Comparison of ENCODE assay signal across 8 mouse cellular contexts in the genomic region with DNA sequence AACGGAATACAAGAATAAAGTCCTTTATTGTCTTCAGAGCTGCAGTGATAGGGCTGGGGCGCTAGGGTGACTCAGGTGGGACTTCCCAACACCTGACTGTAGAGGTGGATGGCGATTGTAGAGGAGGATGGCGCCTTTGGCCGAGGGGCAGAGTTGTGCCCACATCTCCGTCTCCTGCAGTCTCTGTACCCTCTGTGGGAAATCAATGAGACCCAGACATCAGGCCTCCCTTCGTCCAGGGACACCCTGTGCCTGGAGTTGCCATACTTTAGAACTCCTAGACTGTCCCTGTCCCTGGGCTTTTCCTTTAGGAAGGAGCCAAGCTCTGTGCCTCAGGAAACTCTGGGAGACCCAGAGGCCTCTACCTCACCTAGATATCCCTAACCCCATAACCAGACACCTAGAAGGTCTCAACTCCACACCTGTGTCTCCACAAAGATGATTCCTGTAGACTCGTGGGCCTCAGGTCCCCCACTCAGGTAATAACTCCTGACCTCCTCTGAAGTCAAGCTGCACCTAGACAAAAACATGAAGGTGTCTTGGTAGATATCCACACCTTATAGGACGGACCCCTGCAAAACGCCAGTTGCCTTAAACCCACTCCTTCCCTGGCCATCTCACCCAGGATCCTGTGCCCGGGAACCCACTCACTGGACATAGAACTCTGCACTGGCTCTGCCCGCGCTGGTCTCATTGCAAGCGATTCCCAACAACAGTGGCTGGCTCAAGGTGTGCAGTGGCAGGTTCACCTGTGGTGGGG. TPM values are rescaled to one million over a fixed set of nuclear protein-coding genes. Genes with fewer than 3 reads are reported as not detected.
A peak's percentile ranks its signal among the peaks of the same experiment; 100 is the strongest.
DNase-seq lines count a peak whose midpoint lies in the region; ATAC-seq and TF ChIP-seq lines count a peak whose summit lies in the region.

No protein-coding gene starts in this region.

- no peak for TF ChIP-seq POLR2A in bone marrow macrophage, adult 2 months (IDR thresholded peaks at IDR 0.05; ENCODE audit: borderline replicate concordance, low read depth, low read length)

- WGBS in heart, embryonic 13.5 days = 60% methylated on average over 14 of the region's 14 CpGs
- WGBS in heart, postnatal 0 days = 60% methylated on average over 14 of the region's 14 CpGs
- 61% methylated on average over 14 of the region's 14 CpGs for WGBS in midbrain, embryonic 11.5 days

- H3K9me3 ChIP-seq in heart, embryonic 13.5 days = no peaks in the 10 kb centered on the region
- no peaks in the 10 kb centered on the region for H3K9me3 ChIP-seq in heart, postnatal 0 days (replicated peaks; ENCODE audit: control insufficient read depth, low read length)
- H3K9me3 ChIP-seq in midbrain, embryonic 11.5 days (ENCODE audit: control insufficient read depth, low read length) = no peaks in the 10 kb centered on the region

- peaks cover 7% of the 10 kb centered on the region for H3K36me3 ChIP-seq in heart, embryonic 13.5 days
- peaks cover 3% of the 10 kb centered on the region; the same call in 1 of the 2 replicates for H3K36me3 ChIP-seq in heart, postnatal 0 days (replicated peaks; ENCODE audit: control insufficient read depth, insufficient read depth, low read length)
- H3K36me3 ChIP-seq in midbrain, embryonic 11.5 days (ENCODE audit: control insufficient read depth, insufficient read depth, low read length) = no peaks in the 10 kb centered on the region

- H3K9ac ChIP-seq in heart, embryonic 13.5 days = peak overlapping the region; percentile 86
- peak overlapping the region; percentile 50; the same call in 1 of the 2 replicates for H3K9ac ChIP-seq in heart, postnatal 0 days (replicated peaks; ENCODE audit: low read depth, low read length)
- H3K9ac ChIP-seq in midbrain, embryonic 11.5 days (ENCODE audit: low read length) = peak overlapping the region; percentile 41

- peak overlapping the region; percentile 64 for H3K4me3 ChIP-seq in heart, embryonic 13.5 days
- peak overlapping the region; percentile 53 for H3K4me3 ChIP-seq in bone marrow macrophage, adult 2 months (ENCODE audit: insufficient read depth, low read length)
- H3K4me3 ChIP-seq in heart, postnatal 0 days (ENCODE audit: low read depth, low read length) = peak overlapping the region; percentile 59
- H3K4me3 ChIP-seq in midbrain, embryonic 11.5 days (ENCODE audit: low read depth, low read length) = peak overlapping the region; percentile 52

- peaks cover 45% of the 10 kb centered on the region for H3K4me1 ChIP-seq in heart, embryonic 13.5 days
- H3K4me1 ChIP-seq in bone marrow macrophage, adult 2 months (ENCODE audit: control insufficient read depth, insufficient read depth, low read length) = peaks cover 14% of the 10 kb centered on the region
- peaks cover 26% of the 10 kb centered on the region for H3K4me1 ChIP-seq in heart, postnatal 0 days (ENCODE audit: control insufficient read depth, insufficient read depth)
- H3K4me1 ChIP-seq in midbrain, embryonic 11.5 days (ENCODE audit: control insufficient read depth, insufficient read depth, low read length) = peaks cover 22% of the 10 kb centered on the region

- H3K27ac ChIP-seq in heart, embryonic 13.5 days (replicated peaks) = peak overlapping the region; percentile 76
- H3K27ac ChIP-seq in bone marrow macrophage, adult 2 months (ENCODE audit: insufficient read depth, low read depth, low read length) = peak overlapping the region; percentile 12
- peak overlapping the region; percentile 79 for H3K27ac ChIP-seq in heart, postnatal 0 days (ENCODE audit: low read depth)
- H3K27ac ChIP-seq in midbrain, embryonic 11.5 days (ENCODE audit: low read depth, low read length) = no peak overlapping the region

- no peak for ATAC-seq in heart, embryonic 13.5 days (ENCODE audit: extremely low read depth, insufficient number of reproducible peaks, low FRiP score, low TSS enrichment)
- ATAC-seq in heart, postnatal 0 days (ENCODE audit: insufficient read depth, low read depth) = no peak
- no peak for ATAC-seq in midbrain, embryonic 11.5 days (ENCODE audit: low FRiP score)

- intact Hi-C loops in heart, postnatal 14 days (cut with DNase I) = no loop called here

- DNase-seq in heart, postnatal 14 days = no peak
- no peak for DNase-seq in heart, postnatal 0 days (ENCODE audit: low spot score)
- DNase-seq in midbrain, embryonic 11.5 days (ENCODE audit: low spot score, missing footprints) = no peak
- no peak for DNase-seq in ovary, postnatal 14 days (ENCODE audit: low spot score)
- DNase-seq in layer of hippocampus, postnatal 14 days (ENCODE audit: low spot score in 2 of 2) = no peak
- DNase-seq in gastrocnemius, postnatal 25 days = no peak

- no peak for TF ChIP-seq CTCF in bone marrow macrophage, adult 2 months (IDR thresholded peaks at IDR 0.05; ENCODE audit: low read depth, low read length)
- TF ChIP-seq CTCF in heart, postnatal 0 days (IDR thresholded peaks at IDR 0.05; ENCODE audit: low read depth) = no peak

- H3K4me2 ChIP-seq in heart, embryonic 13.5 days = peak overlapping the region; percentile 92
- H3K4me2 ChIP-seq in heart, postnatal 0 days (ENCODE audit: low read depth, low read length) = peak overlapping the region; percentile 96
- peak overlapping the region; percentile 93 for H3K4me2 ChIP-seq in midbrain, embryonic 11.5 days

- no peaks in the 10 kb centered on the region for H3K27me3 ChIP-seq in heart, embryonic 13.5 days (replicated peaks)
- H3K27me3 ChIP-seq in heart, postnatal 0 days (ENCODE audit: control insufficient read depth, insufficient read depth, low read length) = no peaks in the 10 kb centered on the region
- H3K27me3 ChIP-seq in midbrain, embryonic 11.5 days (ENCODE audit: control insufficient read depth, insufficient read depth, low read length) = no peaks in the 10 kb centered on the region

- no peak for TF ChIP-seq EP300 in heart, postnatal 0 days (IDR thresholded peaks at IDR 0.05; ENCODE audit: low read depth)

RNA-seq across cellular contexts. Expression of gene Dnajc4, which starts 0.8 kb away (rescaled TPM):
- 33.2 and 35.6 TPM in 2 replicates for polyA plus RNA-seq in heart, embryonic 13.5 days (2015; fragmentation: Nextera tagmentation; extraction: Ambion mirVana)
- 10 to 100 TPM; 54.8 to 62.7 TPM for total RNA-seq in heart, postnatal 14 days (2021)
- polyA plus RNA-seq in bone marrow macrophage, adult 2 months (2012; ENCODE audit: insufficient read depth, insufficient read length, missing spikeins) = 26.8 and 32.2 TPM in 2 replicates
- 51.4 and 75.2 TPM in 2 replicates for total RNA-seq in heart, postnatal 0 days (2014; rRNA removed; ENCODE audit: low replicate concordance)
- polyA plus RNA-seq in heart, postnatal 0 days (2015; fragmentation: Nextera tagmentation; extraction: Ambion mirVana) = 58.5 and 59.7 TPM in 2 replicates
- polyA plus RNA-seq in midbrain, embryonic 11.5 days (2014; fragmentation: Nextera tagmentation; extraction: Ambion mirVana) = 17.9 and 21.0 TPM in 2 replicates
- total RNA-seq in layer of hippocampus, postnatal 14 days (2021) = 10 to 100 TPM; 18.7 to 24.2 TPM
- 10 to 100 TPM; 31.3 to 32.9 TPM for total RNA-seq in gastrocnemius, postnatal 25 days (2021)

RNA-seq across cellular contexts. Expression of gene Nudt22, which starts 2.7 kb away (rescaled TPM):
- 23.3 and 26.8 TPM in 2 replicates for polyA plus RNA-seq in heart, embryonic 13.5 days (2015; fragmentation: Nextera tagmentation; extraction: Ambion mirVana)
- total RNA-seq in heart, postnatal 14 days (2021) = 10 to 100 TPM; 24.8 to 26.1 TPM
- 9.6 and 11.1 TPM in 2 replicates for polyA plus RNA-seq in bone marrow macrophage, adult 2 months (2012; ENCODE audit: insufficient read depth, insufficient read length, missing spikeins)
- total RNA-seq in heart, postnatal 0 days (2014; rRNA removed; ENCODE audit: low replicate concordance) = 42.1 and 45.3 TPM in 2 replicates
- polyA plus RNA-seq in heart, postnatal 0 days (2015; fragmentation: Nextera tagmentation; extraction: Ambion mirVana) = 48.1 and 49.5 TPM in 2 replicates
- polyA plus RNA-seq in midbrain, embryonic 11.5 days (2014; fragmentation: Nextera tagmentation; extraction: Ambion mirVana) = 14.4 and 19.5 TPM in 2 replicates
- 10 to 100 TPM; 10.9 to 11.9 TPM for total RNA-seq in layer of hippocampus, postnatal 14 days (2021)
- total RNA-seq in gastrocnemius, postnatal 25 days (2021) = 10 to 100 TPM; 15.6 to 17.2 TPM

RNA-seq across cellular contexts. Expression of gene Trpt1, which starts 2.7 kb away (rescaled TPM):
- 15.8 and 16.6 TPM in 2 replicates for polyA plus RNA-seq in heart, embryonic 13.5 days (2015; fragmentation: Nextera tagmentation; extraction: Ambion mirVana)
- total RNA-seq in heart, postnatal 14 days (2021) = 10 to 100 TPM; 18.7 to 20.1 TPM
- polyA plus RNA-seq in bone marrow macrophage, adult 2 months (2012; ENCODE audit: insufficient read depth, insufficient read length, missing spikeins) = 1.7 and 2.5 TPM in 2 replicates
- 12.6 and 32.0 TPM in 2 replicates for total RNA-seq in heart, postnatal 0 days (2014; rRNA removed; ENCODE audit: low replicate concordance)
- 27.1 and 28.4 TPM in 2 replicates for polyA plus RNA-seq in heart, postnatal 0 days (2015; fragmentation: Nextera tagmentation; extraction: Ambion mirVana)
- 10.0 and 10.2 TPM in 2 replicates for polyA plus RNA-seq in midbrain, embryonic 11.5 days (2014; fragmentation: Nextera tagmentation; extraction: Ambion mirVana)
- total RNA-seq in layer of hippocampus, postnatal 14 days (2021) = 10 to 100 TPM; 16.4 to 20.4 TPM
- 10 to 100 TPM; 21.5 to 24.5 TPM for total RNA-seq in gastrocnemius, postnatal 25 days (2021)

RNA-seq across cellular contexts. Expression of gene Vegfb, which starts 5.7 kb away (rescaled TPM):
- 125 and 133 TPM in 2 replicates for polyA plus RNA-seq in heart, embryonic 13.5 days (2015; fragmentation: Nextera tagmentation; extraction: Ambion mirVana)
- total RNA-seq in heart, postnatal 14 days (2021) = 100 to 1,000 TPM; 307 to 309 TPM
- polyA plus RNA-seq in bone marrow macrophage, adult 2 months (2012; ENCODE audit: insufficient read depth, insufficient read length, missing spikeins) = 30.1 and 39.9 TPM in 2 replicates
- total RNA-seq in heart, postnatal 0 days (2014; rRNA removed; ENCODE audit: low replicate concordance) = 74.8 and 122 TPM in 2 replicates
- polyA plus RNA-seq in heart, postnatal 0 days (2015; fragmentation: Nextera tagmentation; extraction: Ambion mirVana) = 193 and 194 TPM in 2 replicates
- polyA plus RNA-seq in midbrain, embryonic 11.5 days (2014; fragmentation: Nextera tagmentation; extraction: Ambion mirVana) = 21.9 and 25.4 TPM in 2 replicates
- 10 to 100 TPM; 67.4 to 70.3 TPM for total RNA-seq in layer of hippocampus, postnatal 14 days (2021)
- 100 to 1,000 TPM; 143 to 156 TPM for total RNA-seq in gastrocnemius, postnatal 25 days (2021)

RNA-seq across cellular contexts. Expression of gene Fkbp2, which starts 12.9 kb away (rescaled TPM):
- polyA plus RNA-seq in heart, embryonic 13.5 days (2015; fragmentation: Nextera tagmentation; extraction: Ambion mirVana) = 80.9 and 98.7 TPM in 2 replicates
- total RNA-seq in heart, postnatal 14 days (2021) = 10 to 100 TPM; 13.6 to 14.2 TPM
- 118 and 126 TPM in 2 replicates for polyA plus RNA-seq in bone marrow macrophage, adult 2 months (2012; ENCODE audit: insufficient read depth, insufficient read length, missing spikeins)
- 0.65 and 8.5 TPM in 2 replicates for total RNA-seq in heart, postnatal 0 days (2014; rRNA removed; ENCODE audit: low replicate concordance)
- polyA plus RNA-seq in heart, postnatal 0 days (2015; fragmentation: Nextera tagmentation; extraction: Ambion mirVana) = 59.9 and 65.2 TPM in 2 replicates
- polyA plus RNA-seq in midbrain, embryonic 11.5 days (2014; fragmentation: Nextera tagmentation; extraction: Ambion mirVana) = 67.7 and 81.3 TPM in 2 replicates
- 10 to 100 TPM; 68.8 to 73.3 TPM for total RNA-seq in layer of hippocampus, postnatal 14 days (2021)
- 10 to 100 TPM in 1 of 2 experiments, 1 to 10 TPM in 1; 7.9 to 12.4 TPM for total RNA-seq in gastrocnemius, postnatal 25 days (2021)
